Mouse (Mus musculus) heart, postnatal 4 days (tissue): ENCODE measurements around the gene Bpifb1. TPM values are rescaled to one million over a fixed set of nuclear protein-coding genes. Genes with fewer than 3 reads are reported as not detected.
A peak's percentile ranks its signal among the peaks of the same experiment; 100 is the strongest.
"Not testable (repeated sequence)": the region's sequence is repeated elsewhere in the genome, so short reads cannot be mapped to it uniquely, and the experiment has no call there.

Experiments used
- DNase-seq: peaks from one replicate; pipeline ENCODE4 v3.0.0; 2021
- total RNA-seq, 2 experiments: library from RNA; stranded (reverse); gene quantifications; 2 replicates each; pipeline ENCODE4 v1.2.3; 2021

The Bpifb1 gene
- total RNA-seq, 2 experiments from 2014 or later = 0.20 TPM; not detected in 1

DNA sequence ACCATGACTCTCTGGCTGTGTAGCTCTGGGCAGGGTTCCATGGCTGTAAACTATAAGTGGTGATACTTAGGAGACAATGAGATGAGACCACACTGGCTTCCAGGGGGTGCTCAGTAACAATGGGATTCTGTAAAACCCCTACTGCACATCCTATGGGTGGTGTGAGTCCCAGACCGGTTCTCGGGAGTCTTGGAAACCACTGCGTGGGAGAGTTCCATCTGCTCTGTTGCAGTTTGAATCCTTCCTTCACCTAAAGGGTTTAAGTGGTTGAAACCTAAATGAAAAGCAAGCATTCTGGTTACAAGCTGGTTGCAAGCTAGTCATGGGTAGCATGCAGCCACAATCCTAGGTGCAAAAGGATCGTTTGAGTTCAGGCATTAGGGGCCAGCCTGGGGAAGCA, 21.3 kb downstream of the Bpifb1 start:
- no peak for DNase-seq

GRCm38 (mm10) chr2:154215191-154215590, 24.6 kb downstream of the Bpifb1 start:
- peak; percentile 86 for DNase-seq

DNA sequence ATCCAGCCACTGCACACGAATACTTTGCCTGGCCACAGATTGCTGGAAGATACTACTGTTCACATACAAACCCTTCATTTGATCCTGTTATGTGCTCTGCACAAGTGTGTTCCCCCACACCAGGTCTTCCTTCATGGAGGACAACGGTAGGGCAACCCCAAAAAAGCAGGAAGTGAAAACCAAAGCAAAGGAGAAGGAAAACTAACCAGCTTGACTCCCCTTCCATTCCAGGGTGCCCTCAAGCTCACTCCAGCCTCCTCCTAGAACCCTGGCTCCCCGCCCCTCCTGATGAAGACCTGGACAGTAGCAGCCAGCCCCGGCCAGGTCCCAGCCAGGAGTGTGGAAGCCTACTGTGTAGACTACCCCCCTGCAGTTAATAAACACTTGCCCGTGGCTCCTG, 29.3 kb downstream of the Bpifb1 start:
- no peak for DNase-seq

DNA sequence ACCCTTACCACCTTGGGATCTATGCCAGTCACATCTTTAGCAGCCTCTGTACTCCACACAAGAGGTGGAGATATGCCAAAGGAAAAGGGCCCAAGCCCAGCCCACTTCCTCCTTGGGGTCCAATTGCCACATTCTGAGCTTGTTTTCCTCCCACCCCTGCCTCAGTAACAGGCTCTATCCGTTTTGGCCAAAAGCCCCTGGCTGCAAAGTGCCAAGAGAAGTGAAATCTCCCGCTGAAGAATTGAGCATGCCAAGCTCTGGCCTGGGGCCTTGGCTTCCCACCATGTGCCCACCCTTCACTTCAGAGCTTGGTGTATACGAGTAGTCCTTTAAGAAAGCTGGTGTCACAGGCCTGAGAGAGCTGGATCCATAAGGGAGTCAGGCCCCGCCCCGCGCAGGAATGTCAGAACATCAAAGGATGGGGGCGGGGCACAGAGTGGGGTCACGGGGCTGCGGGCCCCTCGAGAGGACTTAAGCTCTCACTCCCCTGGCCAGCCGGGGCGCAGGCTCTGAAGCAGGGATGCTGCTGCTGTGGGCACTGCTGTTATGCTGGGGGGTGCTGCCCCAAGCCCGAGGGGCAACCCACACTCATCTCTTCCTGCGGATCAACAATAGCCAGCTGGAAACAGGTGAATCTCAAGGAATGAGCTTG, 32.8 kb downstream of the Bpifb1 start, which contains the start of gene Bpifb5:
TSS of gene Bpifb5 (plus strand) at position 478 of the 652 bp plus-strand sequence.
- DNase-seq = peak; percentile 41

- DNase-seq = no peak
These were observed 33.3 kb downstream of the Bpifb1 start for GRCm38 (mm10) chr2:154223917-154224273.

GRCm38 (mm10) chr2:154226991-154227390, 36.4 kb downstream of the Bpifb1 start:
- no peak for DNase-seq

GRCm38 (mm10) chr2:154227830-154228229, 37.2 kb downstream of the Bpifb1 start:
- DNase-seq = no peak

DNA sequence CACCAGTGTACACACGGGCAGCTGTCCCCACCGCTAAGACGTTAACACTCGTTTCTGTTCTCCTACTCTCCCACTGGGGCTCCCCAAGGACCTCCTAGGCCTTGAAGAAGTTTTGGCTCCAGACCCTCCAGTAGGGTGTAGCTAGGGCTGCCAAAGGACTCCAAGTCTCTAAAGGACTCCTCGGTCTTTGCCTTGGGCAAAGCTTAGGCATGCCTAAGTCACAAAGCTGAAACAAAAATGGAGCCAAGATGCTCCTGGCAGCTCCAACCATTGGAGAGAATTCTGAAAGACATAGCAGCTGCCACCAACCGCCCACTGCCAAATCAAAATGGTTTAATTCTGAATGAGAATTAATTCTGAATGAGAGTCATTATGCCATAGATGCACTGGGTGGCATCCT, 42.8 kb downstream of the Bpifb1 start:
- no peak for DNase-seq

- DNase-seq = no peak
These were observed 50.2 kb downstream of the Bpifb1 start for GRCm38 (mm10) chr2:154240771-154241170.

GRCm38 (mm10) chr2:154242726-154243125, 52.1 kb downstream of the Bpifb1 start:
- not testable (repeated sequence) for DNase-seq

GRCm38 (mm10) chr2:154243356-154244036, 52.9 kb downstream of the Bpifb1 start:
- no peak for DNase-seq

DNA sequence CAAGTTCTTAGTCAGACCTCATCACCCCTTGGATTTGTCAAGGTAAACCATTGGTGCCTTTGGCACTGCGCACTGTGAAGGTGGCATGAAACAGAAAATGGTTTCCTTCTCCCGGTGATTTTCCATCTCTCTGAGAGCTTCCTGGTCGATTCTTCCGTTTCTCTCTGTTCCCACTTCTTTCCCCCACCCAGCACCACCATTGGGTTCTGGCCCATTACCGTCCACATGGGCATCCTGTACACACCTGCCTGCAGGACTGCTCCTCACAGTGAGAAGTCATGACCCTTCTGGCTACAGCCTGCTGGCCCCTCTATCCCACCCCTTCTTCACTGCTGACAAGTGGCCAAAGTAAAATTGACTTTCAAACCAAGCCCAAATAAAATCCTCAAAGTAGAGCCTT, 54.7 kb downstream of the Bpifb1 start:
- no peak for DNase-seq

DNA sequence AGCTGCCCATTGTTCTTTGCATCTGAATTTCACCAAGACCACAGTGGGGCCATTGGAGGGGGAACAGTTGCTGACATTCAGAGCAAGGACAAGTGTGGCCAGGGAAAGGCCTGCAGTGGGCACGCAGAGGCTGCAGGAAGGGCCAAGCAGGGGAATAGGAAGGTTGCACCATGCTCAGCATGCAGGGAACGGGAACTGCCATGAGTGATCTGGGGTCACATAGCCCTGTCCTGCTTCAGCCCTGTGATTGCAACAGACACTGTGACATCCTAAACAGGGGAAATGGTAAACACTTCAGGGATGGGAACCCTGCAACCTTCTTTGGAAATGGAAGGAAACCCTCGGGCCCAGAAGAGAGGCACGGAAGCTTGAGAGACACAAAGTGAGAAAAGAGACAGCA, 64.6 kb downstream of the Bpifb1 start:
- DNase-seq = not testable (repeated sequence)

GRCm38 (mm10) chr2:154255770-154256169, 65.2 kb downstream of the Bpifb1 start:
- DNase-seq = no peak

DNA sequence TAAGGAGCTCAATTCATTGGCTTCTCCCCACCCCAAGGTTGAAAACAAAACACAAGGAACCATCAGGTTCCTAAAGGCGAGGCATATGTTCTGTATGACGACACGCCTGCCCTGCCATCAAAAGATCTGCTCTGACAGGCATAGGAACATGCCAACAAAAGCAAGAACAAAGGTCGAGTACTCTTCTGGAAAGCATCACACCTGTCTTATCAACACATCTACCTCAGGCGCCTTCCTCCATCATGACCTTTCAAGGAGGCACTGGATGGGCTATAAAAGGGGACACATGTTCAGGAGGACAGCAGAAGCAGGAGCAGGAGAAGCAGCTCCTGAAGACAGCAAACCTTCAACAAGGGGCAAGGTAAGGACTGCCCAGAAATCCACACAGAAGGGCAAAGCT, 66.9 kb downstream of the Bpifb1 start, which contains the start of gene Bpifb9a:
TSS of gene Bpifb9a (plus strand) at position 301 of the 400 bp plus-strand sequence.
- not testable (repeated sequence) for DNase-seq

DNA sequence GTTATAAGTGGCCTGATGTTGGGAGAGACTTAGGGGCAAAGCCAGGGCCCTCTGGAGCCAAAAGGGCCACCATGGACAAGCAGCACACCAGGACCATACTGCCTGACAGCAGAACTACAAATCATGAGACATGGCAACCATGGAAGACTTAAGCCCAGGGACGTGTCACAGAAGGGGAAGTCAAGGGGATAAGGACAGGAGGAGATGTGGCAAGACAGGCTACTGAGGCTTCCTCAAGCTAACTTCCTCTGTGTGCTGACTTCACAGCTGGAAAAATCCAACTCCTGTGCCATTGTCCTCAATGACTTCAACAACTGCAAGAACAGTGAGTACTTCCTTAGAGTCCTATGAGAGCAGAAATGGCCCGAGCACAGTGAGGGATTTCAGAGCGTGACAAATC, 73.8 kb downstream of the Bpifb1 start:
- DNase-seq = not testable (repeated sequence)

Other genes with a start within 250 kb of the Bpifb1 start
- not detected for gene Bpifa6, start 215.9 kb upstream of the Bpifb1 start, total RNA-seq
- gene Bpifa2, start 182.6 kb upstream of the Bpifb1 start, total RNA-seq = not detected
- not detected for gene Bpifa3, start 60.5 kb upstream of the Bpifb1 start, total RNA-seq
- gene Bpifa1, start 47.9 kb upstream of the Bpifb1 start, total RNA-seq = not detected
- not detected for gene Bpifa5, start 28.2 kb upstream of the Bpifb1 start, total RNA-seq
- gene Bpifb5, start 32.9 kb downstream of the Bpifb1 start, total RNA-seq = not detected
- gene Bpifb9a, start 67.0 kb downstream of the Bpifb1 start, total RNA-seq = not detected
- gene Bpifb9b, start 116.4 kb downstream of the Bpifb1 start, total RNA-seq = not detected
- 10 to 100 TPM in 1 of 2 experiments, 1 to 10 TPM in 1; 8.7 to 11.2 TPM for gene Cdk5rap1, start 182.2 kb downstream of the Bpifb1 start, total RNA-seq
- gene Snta1, start 217.3 kb downstream of the Bpifb1 start, total RNA-seq = 10 to 100 TPM; 77.0 to 77.8 TPM
- 10 to 100 TPM; 33.9 to 34.2 TPM for gene Cbfa2t2, start 245.7 kb downstream of the Bpifb1 start, total RNA-seq